In genomic region chr9:66918672-66919330, GRCm38 (mm10) we compare ENCODE assay signal across 8 mouse cellular contexts. TPM values are rescaled to one million over a fixed set of nuclear protein-coding genes. Genes with fewer than 3 reads are reported as not detected.
DNase-seq lines count a peak whose midpoint lies in the region; ATAC-seq and TF ChIP-seq lines count a peak whose summit lies in the region.

No protein-coding gene starts in this region.

- no peaks in the 10 kb centered on the region for H3K36me3 ChIP-seq in lung, embryonic 14.5 days (ENCODE audit: insufficient read depth)
- H3K36me3 ChIP-seq in heart, embryonic 16.5 days (ENCODE audit: control insufficient read depth, insufficient read depth) = no peaks in the 10 kb centered on the region
- peaks cover 6% of the 10 kb centered on the region; the same call in 1 of the 2 replicates for H3K36me3 ChIP-seq in liver, embryonic 15.5 days (replicated peaks)

- H3K27ac ChIP-seq in lung, embryonic 14.5 days (ENCODE audit: low read depth) = peak overlapping the region; percentile 90
- H3K27ac ChIP-seq in brown adipose tissue, adult 24 weeks (replicated peaks; ENCODE audit: low read depth, low read length) = peak overlapping the region; percentile 84
- H3K27ac ChIP-seq in heart, embryonic 16.5 days (ENCODE audit: low read length) = peak overlapping the region; percentile 91
- peak overlapping the region; percentile 97 for H3K27ac ChIP-seq in liver, embryonic 15.5 days (replicated peaks)

- intact Hi-C loops in left cerebral cortex, postnatal 4 days (cut with DNase I) = loop anchor here (10.0 kb wide), 1 partner anchor 54 kb away; no protein-coding TSS in a partner anchor

- DNase-seq in lung, embryonic 14.5 days = peak; percentile 50
- no peak for DNase-seq in lung, adult 18-20 months
- peak; percentile 25 for DNase-seq in yolk sac, embryonic 10.5 days (ENCODE audit: low spot score)
- no peak for DNase-seq in left cerebral cortex, postnatal 4 days
- no peak for DNase-seq in cerebellum, postnatal 4 days (ENCODE audit: low spot score in 2 of 2)

- H3K4me2 ChIP-seq in lung, embryonic 14.5 days = peak overlapping the region; percentile 84
- H3K4me2 ChIP-seq in heart, embryonic 16.5 days (ENCODE audit: low read depth, low read length) = peak overlapping the region; percentile 95
- peak overlapping the region; percentile 92 for H3K4me2 ChIP-seq in liver, embryonic 15.5 days

- H3K4me1 ChIP-seq in lung, embryonic 14.5 days (ENCODE audit: insufficient read depth) = peaks cover 19% of the 10 kb centered on the region
- peaks cover 15% of the 10 kb centered on the region; the same call in 1 of the 2 replicates for H3K4me1 ChIP-seq in brown adipose tissue, adult 24 weeks (ENCODE audit: control insufficient read depth, insufficient read depth, insufficient read length, low read length)
- H3K4me1 ChIP-seq in heart, embryonic 16.5 days (ENCODE audit: control insufficient read depth, insufficient read depth, low read length) = peaks cover 34% of the 10 kb centered on the region
- H3K4me1 ChIP-seq in liver, embryonic 15.5 days (replicated peaks) = peaks cover 58% of the 10 kb centered on the region

- peak overlapping the region; percentile 72 for H3K4me3 ChIP-seq in lung, embryonic 14.5 days (ENCODE audit: low read depth, low read length)
- H3K4me3 ChIP-seq in brown adipose tissue, adult 24 weeks (ENCODE audit: insufficient read depth, low read depth, low read length) = peak overlapping the region; percentile 84
- H3K4me3 ChIP-seq in heart, embryonic 16.5 days (ENCODE audit: low read length) = peak overlapping the region; percentile 99
- peak overlapping the region; percentile 92 for H3K4me3 ChIP-seq in liver, embryonic 15.5 days (replicated peaks)

- no peaks in the 10 kb centered on the region for H3K27me3 ChIP-seq in lung, embryonic 14.5 days (ENCODE audit: insufficient read depth, low read length)
- H3K27me3 ChIP-seq in heart, embryonic 16.5 days (ENCODE audit: control insufficient read depth, insufficient read depth, low read length) = no peaks in the 10 kb centered on the region
- H3K27me3 ChIP-seq in liver, embryonic 15.5 days = no peaks in the 10 kb centered on the region

- H3K9me3 ChIP-seq in lung, embryonic 14.5 days (ENCODE audit: low read depth, low read length) = no peaks in the 10 kb centered on the region
- peaks cover 3% of the 10 kb centered on the region; the same call in 1 of the 2 replicates for H3K9me3 ChIP-seq in heart, embryonic 16.5 days (replicated peaks; ENCODE audit: control insufficient read depth, low read length)
- H3K9me3 ChIP-seq in liver, embryonic 15.5 days (replicated peaks) = no peaks in the 10 kb centered on the region

- no peak for ATAC-seq in lung, embryonic 14.5 days (ENCODE audit: insufficient read depth)
- ATAC-seq in heart, embryonic 16.5 days (replicated peaks; ENCODE audit: extremely low read depth, insufficient read depth, low FRiP score) = no peak
- no peak for ATAC-seq in liver, embryonic 15.5 days (ENCODE audit: insufficient read depth)

- TF ChIP-seq CTCF in lung, embryonic 14.5 days (IDR thresholded peaks at IDR 0.05; ENCODE audit: low read depth) = no peak

- peak overlapping the region; percentile 76 for H3K9ac ChIP-seq in lung, embryonic 14.5 days
- H3K9ac ChIP-seq in heart, embryonic 16.5 days (ENCODE audit: low read length) = peak overlapping the region; percentile 97
- H3K9ac ChIP-seq in liver, embryonic 15.5 days = peak overlapping the region; percentile 93

- WGBS in lung, embryonic 14.5 days = 1% methylated on average over 27 of the region's 27 CpGs
- 3% methylated on average over 27 of the region's 27 CpGs for WGBS in heart, embryonic 16.5 days
- WGBS in liver, embryonic 15.5 days (ENCODE audit: insufficient replicate concordance) = under 1% methylated on average over 27 of the region's 27 CpGs

RNA-seq across cellular contexts. Expression of gene Rab8b, which starts 0.7 kb away (rescaled TPM):
- polyA plus RNA-seq in lung, embryonic 14.5 days (2014; fragmentation: Nextera tagmentation; extraction: Ambion mirVana) = 29.9 and 35.0 TPM in 2 replicates
- polyA plus RNA-seq in brown adipose tissue, adult 24 weeks (2012; ENCODE audit: insufficient read depth, insufficient read length, missing spikeins) = 8.2 and 8.9 TPM in 2 replicates
- polyA plus RNA-seq in heart, embryonic 16.5 days (2015; fragmentation: Nextera tagmentation; extraction: Ambion mirVana) = 17.2 and 17.6 TPM in 2 replicates
- 28.9 and 29.2 TPM in 2 replicates for polyA plus RNA-seq in liver, embryonic 15.5 days (2015; fragmentation: Nextera tagmentation; extraction: Ambion mirVana)
- total RNA-seq in left cerebral cortex, postnatal 4 days (2021) = 10 to 100 TPM; 27.5 to 30.0 TPM

RNA-seq across cellular contexts. Expression of gene Rps27l, which starts 27.1 kb away (rescaled TPM):
- polyA plus RNA-seq in lung, embryonic 14.5 days (2014; fragmentation: Nextera tagmentation; extraction: Ambion mirVana) = 656 and 719 TPM in 2 replicates
- polyA plus RNA-seq in brown adipose tissue, adult 24 weeks (2012; ENCODE audit: insufficient read depth, insufficient read length, missing spikeins) = 582 and 811 TPM in 2 replicates
- 437 and 444 TPM in 2 replicates for polyA plus RNA-seq in heart, embryonic 16.5 days (2015; fragmentation: Nextera tagmentation; extraction: Ambion mirVana)
- 368 and 453 TPM in 2 replicates for polyA plus RNA-seq in liver, embryonic 15.5 days (2015; fragmentation: Nextera tagmentation; extraction: Ambion mirVana)
- total RNA-seq in left cerebral cortex, postnatal 4 days (2021) = 10 to 100 TPM; 59.1 to 67.5 TPM

RNA-seq across cellular contexts. Expression of gene Lactb, which starts 56.5 kb away (rescaled TPM):
- polyA plus RNA-seq in lung, embryonic 14.5 days (2014; fragmentation: Nextera tagmentation; extraction: Ambion mirVana) = 8.7 and 9.8 TPM in 2 replicates
- polyA plus RNA-seq in brown adipose tissue, adult 24 weeks (2012; ENCODE audit: insufficient read depth, insufficient read length, missing spikeins) = 19.0 and 27.1 TPM in 2 replicates
- 5.4 and 6.3 TPM in 2 replicates for polyA plus RNA-seq in heart, embryonic 16.5 days (2015; fragmentation: Nextera tagmentation; extraction: Ambion mirVana)
- 4.7 and 4.8 TPM in 2 replicates for polyA plus RNA-seq in liver, embryonic 15.5 days (2015; fragmentation: Nextera tagmentation; extraction: Ambion mirVana)
- total RNA-seq in left cerebral cortex, postnatal 4 days (2021) = 10 to 100 TPM; 15.9 to 19.4 TPM

Comparison
In these comparisons a context has a peak if more than half of its experiments do, and no peak if none do; other contexts are left out.
1. DNase-seq: peak in lung, embryonic 14.5 days (single experiment) and yolk sac, embryonic 10.5 days (single experiment); none in lung, adult 18-20 months (0 of 2), left cerebral cortex, postnatal 4 days (single experiment) and cerebellum, postnatal 4 days (0 of 2).
2. Peak in every context shown above with its lines, with median percentiles within 50 percentile points of each other: H3K27ac ChIP-seq, H3K4me2 ChIP-seq, H3K4me3 ChIP-seq and H3K9ac ChIP-seq.